In the genomic region with DNA sequence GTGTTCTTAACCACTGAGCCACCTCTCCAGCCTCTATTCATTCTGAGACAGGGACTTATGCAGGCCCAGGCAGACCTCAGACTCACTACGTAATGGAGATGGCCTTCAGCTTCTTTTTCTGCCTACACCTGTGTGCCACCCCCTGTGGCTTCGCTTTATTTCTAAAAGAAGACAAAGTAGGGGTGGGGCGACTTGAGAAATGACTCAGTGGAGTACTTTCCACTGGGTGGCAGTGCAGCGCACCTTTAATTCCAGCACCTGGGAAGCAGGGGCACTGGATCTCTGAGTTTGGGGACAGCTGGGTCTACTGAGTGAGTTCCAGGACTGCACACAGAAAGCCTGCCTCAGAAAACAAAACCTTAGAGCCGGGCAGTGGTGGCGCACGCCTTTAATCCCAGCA, we compare ENCODE assay signal across 13 mouse cellular contexts. TPM values are rescaled to one million over a fixed set of nuclear protein-coding genes. Genes with fewer than 3 reads are reported as not detected.
DNase-seq lines count a peak whose midpoint lies in the region; ATAC-seq and TF ChIP-seq lines count a peak whose summit lies in the region.
"Had no signal": no experiment of that assay in that cellular context is flagged by ENCODE, and none has a peak within 500 bp of the region (broad histone marks: within the 10 kb centered on the region; RNA-seq: fewer than 3 reads in every experiment).

No protein-coding gene starts in this region.

- H3K27ac ChIP-seq in forebrain, postnatal 0 days (ENCODE audit: low read depth, low read length), result no peak overlapping the region
- no peak overlapping the region for H3K27ac ChIP-seq in forebrain, embryonic 11.5 days (ENCODE audit: low read depth, low read length)
- H3K27ac ChIP-seq in liver, embryonic 14.5 days, result no peak overlapping the region
- H3K27ac ChIP-seq: embryonic facial prominence, embryonic 10.5 days; hindbrain, embryonic 10.5 days; limb, embryonic 15.5 days had no signal

- no peak for TF ChIP-seq POLR2A in brain, embryonic 14.5 days (IDR thresholded peaks at IDR 0.05; ENCODE audit: borderline replicate concordance, extremely low read depth, insufficient read depth, insufficient read length, poor library complexity, severe bottlenecking)

- no peaks in the 10 kb centered on the region for H3K9me3 ChIP-seq in forebrain, postnatal 0 days (ENCODE audit: low read length)
- no peaks in the 10 kb centered on the region for H3K9me3 ChIP-seq in forebrain, embryonic 11.5 days (ENCODE audit: control insufficient read depth, low read length)
- H3K9me3 ChIP-seq in liver, embryonic 14.5 days (ENCODE audit: control insufficient read depth, low read length), result no peaks in the 10 kb centered on the region
- H3K9me3 ChIP-seq in E14TG2a.4 (ENCODE audit: low read length), result no peaks in the 10 kb centered on the region
- H3K9me3 ChIP-seq: embryonic facial prominence, embryonic 10.5 days; hindbrain, embryonic 10.5 days; limb, embryonic 15.5 days; megakaryocyte, embryonic 14.5 days had no signal

- TF ChIP-seq CTCF in forebrain, postnatal 0 days (IDR thresholded peaks at IDR 0.05; ENCODE audit: low read depth), result peak; percentile 26; the same call in 1 of the 2 replicates
- 0 out of 2 replicates have a peak, but pooled peaks have one; percentile 32 for TF ChIP-seq CTCF in liver, embryonic 14.5 days (IDR thresholded peaks at IDR 0.05; ENCODE audit: low read depth)
- TF ChIP-seq CTCF in E14TG2a.4 (conservative IDR thresholded peaks at IDR 0.05; ENCODE audit: low read length), result peak; percentile 44
- TF ChIP-seq CTCF in brain, embryonic 14.5 days (IDR thresholded peaks at IDR 0.05; ENCODE audit: borderline replicate concordance, extremely low read depth, insufficient read depth, insufficient read length), result peak; percentile 14; the same call in 1 of the 2 replicates

- 91% methylated on average over 7 of the region's 7 CpGs for WGBS in forebrain, postnatal 0 days
- WGBS in forebrain, embryonic 11.5 days, result 88% methylated on average over 7 of the region's 7 CpGs
- WGBS in liver, embryonic 14.5 days (ENCODE audit: insufficient replicate concordance), result 83% methylated on average over 7 of the region's 7 CpGs

- no peak for ATAC-seq in forebrain, postnatal 0 days
- no peak for ATAC-seq in forebrain, embryonic 11.5 days (replicated peaks; ENCODE audit: low FRiP score)
- no peak for ATAC-seq in liver, embryonic 14.5 days (ENCODE audit: insufficient read depth)
- ATAC-seq in cerebellum, adult (ENCODE audit: insufficient number of reproducible peaks, low FRiP score, low TSS enrichment), result no peak

- H3K9ac ChIP-seq in forebrain, postnatal 0 days, result no peak overlapping the region
- no peak overlapping the region for H3K9ac ChIP-seq in forebrain, embryonic 11.5 days (ENCODE audit: low read length)
- no peak overlapping the region for H3K9ac ChIP-seq in liver, embryonic 14.5 days (replicated peaks)
- H3K9ac ChIP-seq: limb, embryonic 15.5 days had no signal

- no peaks in the 10 kb centered on the region for H3K4me1 ChIP-seq in forebrain, postnatal 0 days (ENCODE audit: insufficient read depth)
- no peaks in the 10 kb centered on the region for H3K4me1 ChIP-seq in forebrain, embryonic 11.5 days (replicated peaks; ENCODE audit: control insufficient read depth, insufficient read depth, low read length)
- H3K4me1 ChIP-seq in liver, embryonic 14.5 days (replicated peaks; ENCODE audit: control insufficient read depth in 2 of 2, insufficient read depth in 2 of 2, low read length in 1 of 2), result 0 out of 4 replicates have a peak, but pooled peaks cover 0 to 4% of the 10 kb centered on the region in 2 experiments
- peaks cover 41% of the 10 kb centered on the region for H3K4me1 ChIP-seq in E14TG2a.4 (replicated peaks; ENCODE audit: low read depth, low read length)
- H3K4me1 ChIP-seq: embryonic facial prominence, embryonic 10.5 days; hindbrain, embryonic 10.5 days; limb, embryonic 15.5 days had no signal

- peaks cover 46% of the 10 kb centered on the region for H3K36me3 ChIP-seq in forebrain, postnatal 0 days (ENCODE audit: insufficient read depth)
- peaks cover 3% of the 10 kb centered on the region; the same call in 1 of the 2 replicates for H3K36me3 ChIP-seq in forebrain, embryonic 11.5 days (ENCODE audit: control insufficient read depth, insufficient read depth, low read length)
- H3K36me3 ChIP-seq in liver, embryonic 14.5 days (replicated peaks; ENCODE audit: control insufficient read depth, insufficient read depth, low read depth), result peaks cover 38% of the 10 kb centered on the region
- peaks cover 86% of the 10 kb centered on the region for H3K36me3 ChIP-seq in E14TG2a.4 (ENCODE audit: insufficient read depth, low read length)

- H3K27me3 ChIP-seq in forebrain, postnatal 0 days (ENCODE audit: insufficient read depth, low read length), result no peaks in the 10 kb centered on the region
- H3K27me3 ChIP-seq in forebrain, embryonic 11.5 days (ENCODE audit: control insufficient read depth, insufficient read depth, low read length), result no peaks in the 10 kb centered on the region
- H3K27me3 ChIP-seq in liver, embryonic 14.5 days (ENCODE audit: control insufficient read depth, insufficient read depth, low read length), result no peaks in the 10 kb centered on the region
- H3K27me3 ChIP-seq in E14TG2a.4 (ENCODE audit: insufficient read depth, low read length), result no peaks in the 10 kb centered on the region
- H3K27me3 ChIP-seq: limb, embryonic 15.5 days; megakaryocyte, embryonic 14.5 days had no signal

- no peak for TF ChIP-seq EP300 in liver, embryonic 14.5 days (IDR thresholded peaks at IDR 0.05; ENCODE audit: low read depth)

- no peak overlapping the region for H3K4me3 ChIP-seq in forebrain, postnatal 0 days (ENCODE audit: low read depth, low read length)
- H3K4me3 ChIP-seq in forebrain, embryonic 11.5 days (ENCODE audit: low read depth, low read length), result no peak overlapping the region
- H3K4me3 ChIP-seq in liver, embryonic 14.5 days (ENCODE audit: insufficient read depth in 1 of 2, low read depth in 2 of 2, low read length in 2 of 2), result no peak overlapping the region
- H3K4me3 ChIP-seq in E14TG2a.4 (replicated peaks; ENCODE audit: low read length), result no peak overlapping the region
- H3K4me3 ChIP-seq: embryonic facial prominence, embryonic 10.5 days; hindbrain, embryonic 10.5 days; limb, embryonic 15.5 days; megakaryocyte, embryonic 14.5 days had no signal

- no peak overlapping the region for H3K4me2 ChIP-seq in forebrain, postnatal 0 days (ENCODE audit: low read depth)
- no peak overlapping the region for H3K4me2 ChIP-seq in forebrain, embryonic 11.5 days (ENCODE audit: low read depth, low read length, severe bottlenecking)
- H3K4me2 ChIP-seq in liver, embryonic 14.5 days (ENCODE audit: low read depth), result no peak overlapping the region
- H3K4me2 ChIP-seq: heart, embryonic 11.5 days; limb, embryonic 15.5 days had no signal

- DNase-seq in forebrain, postnatal 0 days, result no peak
- DNase-seq in forebrain, embryonic 11.5 days (ENCODE audit: low spot score), result no peak
- no peak for DNase-seq in liver, embryonic 14.5 days (ENCODE audit: low read depth in 3 of 3, low spot score in 3 of 3)
- no peak for DNase-seq in liver
- no peak for DNase-seq in brain, embryonic 14.5 days (ENCODE audit: low read depth)
- DNase-seq in frontal cortex, postnatal 14 days (ENCODE audit: low spot score in 2 of 2), result no peak

RNA-seq across cellular contexts. Expression of a gene that starts 6.7 kb away (rescaled TPM):
- 93.6 and 116 TPM in 2 replicates for total RNA-seq in forebrain, postnatal 0 days (2014; rRNA removed)
- 82.2 and 92.3 TPM in 2 replicates for polyA plus RNA-seq in forebrain, postnatal 0 days (2015; fragmentation: Nextera tagmentation; extraction: Ambion mirVana)
- 92.7 and 96.0 TPM in 2 replicates for polyA plus RNA-seq in forebrain, embryonic 11.5 days (2014; fragmentation: Nextera tagmentation; extraction: Ambion mirVana)
- 31.0 and 42.9 TPM in 2 replicates for polyA plus RNA-seq in liver, embryonic 14.5 days (2012; rRNA removed)
- 65.1 and 68.2 TPM in 2 replicates for polyA plus RNA-seq in liver, embryonic 14.5 days (2014; fragmentation: Nextera tagmentation; extraction: Ambion mirVana)
- polyA plus RNA-seq in brain, embryonic 14.5 days (2012; rRNA removed), result 70.0 and 78.0 TPM in 2 replicates

RNA-seq across cellular contexts. Expression of a gene that starts 6.8 kb away (rescaled TPM):
- 20.8 and 25.6 TPM in 2 replicates for total RNA-seq in forebrain, postnatal 0 days (2014; rRNA removed)
- polyA plus RNA-seq in forebrain, postnatal 0 days (2015; fragmentation: Nextera tagmentation; extraction: Ambion mirVana), result 3.4 and 5.6 TPM in 2 replicates
- polyA plus RNA-seq in forebrain, embryonic 11.5 days (2014; fragmentation: Nextera tagmentation; extraction: Ambion mirVana), result 6.0 and 6.6 TPM in 2 replicates
- 2.0 and 2.3 TPM in 2 replicates for polyA plus RNA-seq in liver, embryonic 14.5 days (2012; rRNA removed)
- 1.1 and 1.5 TPM in 2 replicates for polyA plus RNA-seq in liver, embryonic 14.5 days (2014; fragmentation: Nextera tagmentation; extraction: Ambion mirVana)
- polyA plus RNA-seq in brain, embryonic 14.5 days (2012; rRNA removed), result 16.5 and 18.3 TPM in 2 replicates

RNA-seq across cellular contexts. Expression of a gene that starts 32.2 kb away (rescaled TPM):
- 4.5 and 5.9 TPM in 2 replicates for total RNA-seq in forebrain, postnatal 0 days (2014; rRNA removed)
- 0.63 and 2.4 TPM in 2 replicates for polyA plus RNA-seq in forebrain, postnatal 0 days (2015; fragmentation: Nextera tagmentation; extraction: Ambion mirVana)
- 3.4 and 4.6 TPM in 2 replicates for polyA plus RNA-seq in forebrain, embryonic 11.5 days (2014; fragmentation: Nextera tagmentation; extraction: Ambion mirVana)
- polyA plus RNA-seq in liver, embryonic 14.5 days (2012; rRNA removed), result 1.4 and 1.9 TPM in 2 replicates
- polyA plus RNA-seq in liver, embryonic 14.5 days (2014; fragmentation: Nextera tagmentation; extraction: Ambion mirVana), result 0.62 and 0.67 TPM in 2 replicates
- 3.7 and 4.1 TPM in 2 replicates for polyA plus RNA-seq in brain, embryonic 14.5 days (2012; rRNA removed)

RNA-seq across cellular contexts. Expression of a gene that starts 41.6 kb away (rescaled TPM):
- 12.8 and 20.5 TPM in 2 replicates for total RNA-seq in forebrain, postnatal 0 days (2014; rRNA removed)
- polyA plus RNA-seq in forebrain, postnatal 0 days (2015; fragmentation: Nextera tagmentation; extraction: Ambion mirVana), result 20.6 and 22.1 TPM in 2 replicates
- polyA plus RNA-seq in forebrain, embryonic 11.5 days (2014; fragmentation: Nextera tagmentation; extraction: Ambion mirVana), result 12.5 and 14.1 TPM in 2 replicates
- polyA plus RNA-seq in liver, embryonic 14.5 days (2012; rRNA removed), result 0.18 and 0.24 TPM in 2 replicates
- 0.23 and 0.43 TPM in 2 replicates for polyA plus RNA-seq in liver, embryonic 14.5 days (2014; fragmentation: Nextera tagmentation; extraction: Ambion mirVana)
- polyA plus RNA-seq in brain, embryonic 14.5 days (2012; rRNA removed), result 11.1 and 12.1 TPM in 2 replicates
